Mouse (Mus musculus): ENCODE measurements around the gene Vbp1.
"Not testable (repeated sequence)": the region's sequence is repeated elsewhere in the genome, so short reads cannot be mapped to it uniquely, and the experiment has no call there.

The Vbp1 gene

DNA sequence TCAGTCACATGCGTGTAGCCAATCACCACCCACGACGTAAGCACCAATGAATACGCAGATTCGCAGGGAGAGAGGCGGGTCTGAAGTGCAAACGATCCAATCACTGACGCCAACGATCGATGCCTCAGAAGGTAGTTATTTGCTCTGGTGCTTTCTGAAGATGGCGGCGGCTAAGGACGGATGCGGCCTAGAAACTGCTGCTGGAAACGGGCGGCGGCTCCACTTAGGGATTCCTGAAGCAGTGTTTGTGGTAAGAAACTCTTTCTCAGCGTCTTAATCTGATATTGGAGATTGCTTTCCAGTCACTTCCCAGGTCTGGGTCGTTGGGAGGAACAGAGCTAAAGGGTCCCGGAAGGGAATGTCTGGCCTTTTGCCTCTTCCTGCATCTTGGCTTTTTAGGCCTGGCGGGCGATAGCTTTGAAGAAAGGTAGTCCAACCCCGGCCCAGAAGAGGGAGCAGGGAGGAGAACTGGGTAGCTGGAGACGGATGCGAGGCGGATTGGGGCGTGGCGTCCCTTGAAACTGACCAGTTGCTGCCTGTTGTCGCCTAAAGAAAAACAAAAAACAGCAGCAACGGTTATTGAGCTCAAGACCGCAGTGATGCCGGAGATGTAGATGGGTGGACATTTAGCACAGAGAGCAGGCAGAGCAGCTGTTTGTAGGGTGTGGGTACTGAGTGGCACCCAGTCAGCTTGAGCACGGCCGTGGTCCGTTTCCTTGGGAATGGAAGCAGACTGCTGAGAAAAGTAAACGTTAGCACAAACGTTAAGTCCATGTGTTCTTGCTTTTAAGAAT lies at the start of gene Vbp1:
TSS of gene Vbp1 (plus strand) at position 121 of the 794 bp plus-strand sequence.
- in situ Hi-C loops (cut with MboI, MseI): no loop called here

- in situ Hi-C loops (cut with MboI, MseI): not testable (repeated sequence)
Observed at GRCm38 (mm10) chrX:75475182-75475644, 38.9 kb upstream of the Vbp1 start.

DNA sequence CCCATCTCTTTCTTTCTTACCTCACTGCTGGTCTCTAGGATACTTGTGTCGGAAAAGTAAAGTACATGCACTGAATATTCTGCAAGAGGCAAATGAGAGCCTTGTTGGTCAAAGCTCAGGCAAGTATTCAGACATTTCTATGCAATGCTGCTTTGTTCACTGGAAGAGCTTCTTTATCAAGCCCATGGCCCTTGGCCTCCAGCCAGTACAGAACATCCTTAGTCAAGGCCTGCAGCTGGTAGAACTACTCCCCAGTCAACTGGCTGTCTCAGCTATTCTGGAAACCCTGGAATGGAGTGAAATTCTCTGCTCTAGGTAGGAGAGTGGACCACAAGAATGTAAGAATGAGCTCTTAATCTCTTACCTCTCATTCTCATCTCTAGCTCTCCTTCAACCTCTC lies 24.2 kb upstream of the Vbp1 start:
- in situ Hi-C loops (cut with MboI, MseI): no loop called here

- in situ Hi-C loops (cut with MboI, MseI): no loop called here
Observed at GRCm38 (mm10) chrX:75513787-75514178, 316 bp upstream of the Vbp1 start.

- in situ Hi-C loops (cut with MboI, MseI): no loop called here
Observed at GRCm38 (mm10) chrX:75577582-75578324, 63.7 kb downstream of the Vbp1 start, which contains the start of gene Rab39b. TSS of gene Rab39b (minus strand) at chrX:75578231.

DNA sequence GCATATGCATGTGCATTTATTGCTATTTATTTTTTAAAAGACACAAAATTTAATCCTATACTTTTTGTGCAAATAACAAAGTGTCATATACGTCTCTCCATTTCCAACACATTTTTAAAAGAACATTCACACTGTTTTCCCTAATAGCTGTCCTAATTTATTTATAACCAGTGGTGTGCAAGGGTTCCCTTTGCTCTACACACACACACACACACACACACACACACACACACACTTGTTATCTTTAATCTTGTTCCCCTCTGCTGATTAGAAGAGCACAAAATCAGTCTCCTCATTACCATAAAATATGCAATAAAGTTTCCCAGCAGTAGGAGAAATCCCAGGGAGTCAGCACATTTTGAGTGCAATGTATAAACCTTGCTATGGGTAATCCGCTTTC lies 64.4 kb downstream of the Vbp1 start:
- in situ Hi-C loops (cut with MboI, MseI): no loop called here

All from T-helper 1 cell (primary cell).